Mouse (Mus musculus) heart, adult 8-10 months (tissue): ENCODE results near the gene Ube2i. TPM values are rescaled to one million over a fixed set of nuclear protein-coding genes. Genes with fewer than 3 reads are reported as not detected.
"Not testable (repeated sequence)": the region's sequence is repeated elsewhere in the genome, so short reads cannot be mapped to it uniquely, and the experiment has no call there.

Experiments used
- DNase-seq: peaks from one replicate; pipeline ENCODE4 v3.0.0; 2022; ENCODE audit warnings: low spot score
- total RNA-seq, 4 experiments: library from RNA; stranded (reverse); gene quantifications; 2 replicates each; pipeline ENCODE4 v1.2.4; 2022

Gene Ube2i
- total RNA-seq, 4 experiments from 2014 or later: 86.5 to 98.1 (median 89.4) TPM

DNA sequence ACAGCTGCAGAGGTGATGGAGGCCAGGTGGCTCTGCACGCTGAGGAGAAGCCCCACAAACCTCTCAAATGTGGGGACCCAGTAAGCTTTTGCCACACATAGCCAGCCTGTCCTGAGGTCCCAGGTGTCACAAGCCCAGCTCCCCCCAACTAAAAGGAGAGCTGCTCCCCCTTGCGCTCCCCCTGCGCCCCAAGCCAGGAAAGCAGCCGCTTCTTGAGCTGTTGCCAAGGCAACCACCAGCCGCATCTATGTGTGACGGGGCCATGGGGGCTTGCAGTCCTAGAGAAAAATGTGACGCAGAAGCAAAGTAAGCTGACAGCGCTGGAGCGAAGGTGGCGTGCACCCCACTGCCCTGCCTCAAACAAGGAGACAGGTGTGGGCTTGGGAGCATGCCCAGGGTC lies 20.7 kb downstream of the Ube2i start:
- no peak for DNase-seq

- DNase-seq: no peak
Measured at GRCm38 (mm10) chr17:25252643-25253042, 21.8 kb downstream of the Ube2i start.

DNA sequence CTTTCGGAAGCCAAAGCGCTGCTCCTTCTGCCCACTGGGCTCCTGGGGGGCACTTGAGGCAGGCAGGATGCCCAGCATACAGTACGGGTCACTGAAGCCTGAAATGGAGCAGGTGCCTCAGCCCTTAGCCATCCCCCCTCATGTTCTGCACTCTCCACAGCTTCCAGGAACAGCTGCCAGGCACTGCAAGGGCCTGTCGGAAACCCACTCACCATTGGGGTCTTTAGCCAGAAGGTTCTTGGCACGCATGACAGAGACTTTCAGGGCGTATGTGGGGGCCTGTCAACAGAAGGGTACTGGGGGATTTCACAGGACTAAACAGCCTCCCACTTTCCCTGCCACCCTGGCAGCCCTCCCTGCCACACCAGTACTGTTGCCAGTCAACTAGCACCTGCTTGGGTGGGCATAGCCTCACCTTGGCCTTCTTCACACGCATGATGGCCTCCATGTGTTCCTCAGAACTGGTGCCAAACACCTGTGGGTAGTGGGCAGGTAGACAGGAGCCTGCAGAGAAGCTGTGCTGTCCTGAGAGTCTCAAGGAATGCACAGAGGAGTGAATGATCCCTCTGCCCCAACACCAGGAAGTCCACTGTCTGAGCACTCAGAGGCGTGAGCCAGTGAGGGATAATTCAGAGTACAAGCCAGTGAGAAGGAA lies 24.1 kb downstream of the Ube2i start:
- DNase-seq: no peak

DNA sequence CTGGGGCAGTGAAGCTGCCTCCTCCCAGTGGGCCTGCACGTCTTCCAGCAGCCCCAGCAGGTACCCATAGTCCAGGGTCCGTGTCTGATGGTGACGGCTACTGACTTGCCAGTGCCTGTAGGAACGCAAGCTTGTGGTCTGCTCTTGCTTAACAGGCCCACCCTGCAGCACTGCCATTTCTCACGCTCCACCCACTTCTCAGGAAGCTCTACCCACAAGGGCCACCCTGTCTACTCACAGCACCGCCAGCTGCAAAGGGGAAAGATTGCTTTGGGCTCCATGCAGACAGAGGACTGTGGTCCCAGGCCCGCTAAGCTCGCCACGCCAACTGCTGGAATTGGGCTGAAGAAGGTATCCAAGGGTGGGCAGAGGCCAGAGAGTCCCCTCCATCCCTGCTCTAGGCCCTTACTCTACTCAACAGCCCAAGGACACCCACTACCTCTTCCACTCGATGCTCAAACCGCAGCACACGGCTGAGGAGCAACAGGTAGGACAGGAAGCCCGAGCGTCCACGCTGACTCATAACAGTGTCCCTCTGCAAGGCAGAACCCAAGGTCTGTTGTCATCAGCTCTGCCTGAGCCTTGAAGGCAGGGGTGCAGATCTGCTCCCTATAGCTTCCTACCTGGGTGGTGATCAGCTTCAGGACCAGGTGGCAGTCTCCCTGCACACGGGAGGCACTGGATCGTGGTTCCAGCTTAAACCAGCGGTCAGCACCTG lies 26.2 kb downstream of the Ube2i start:
- no peak for DNase-seq

DNA sequence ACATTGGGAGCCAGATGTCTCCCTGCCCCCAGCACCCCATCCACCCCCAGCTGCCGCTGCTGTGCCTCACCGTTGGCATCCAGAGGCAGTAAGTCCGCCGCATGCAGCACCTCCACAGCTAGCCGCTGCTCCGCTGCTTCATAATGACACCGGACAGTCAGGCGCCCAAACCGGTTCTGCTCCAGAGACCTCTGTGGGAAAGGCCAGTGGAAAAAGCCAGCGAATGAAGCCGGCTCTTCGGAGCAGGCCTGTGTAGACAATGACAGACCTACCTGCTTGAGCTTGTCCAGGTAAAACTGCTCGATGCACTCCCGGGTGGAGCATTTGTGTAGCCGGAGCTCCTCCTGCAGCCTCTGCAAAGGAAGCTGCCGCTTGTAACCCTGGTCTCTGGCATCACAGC lies 30.2 kb downstream of the Ube2i start:
- DNase-seq: no peak

- DNase-seq: no peak
Measured at GRCm38 (mm10) chr17:25243131-25243780, 31.2 kb downstream of the Ube2i start.

DNA sequence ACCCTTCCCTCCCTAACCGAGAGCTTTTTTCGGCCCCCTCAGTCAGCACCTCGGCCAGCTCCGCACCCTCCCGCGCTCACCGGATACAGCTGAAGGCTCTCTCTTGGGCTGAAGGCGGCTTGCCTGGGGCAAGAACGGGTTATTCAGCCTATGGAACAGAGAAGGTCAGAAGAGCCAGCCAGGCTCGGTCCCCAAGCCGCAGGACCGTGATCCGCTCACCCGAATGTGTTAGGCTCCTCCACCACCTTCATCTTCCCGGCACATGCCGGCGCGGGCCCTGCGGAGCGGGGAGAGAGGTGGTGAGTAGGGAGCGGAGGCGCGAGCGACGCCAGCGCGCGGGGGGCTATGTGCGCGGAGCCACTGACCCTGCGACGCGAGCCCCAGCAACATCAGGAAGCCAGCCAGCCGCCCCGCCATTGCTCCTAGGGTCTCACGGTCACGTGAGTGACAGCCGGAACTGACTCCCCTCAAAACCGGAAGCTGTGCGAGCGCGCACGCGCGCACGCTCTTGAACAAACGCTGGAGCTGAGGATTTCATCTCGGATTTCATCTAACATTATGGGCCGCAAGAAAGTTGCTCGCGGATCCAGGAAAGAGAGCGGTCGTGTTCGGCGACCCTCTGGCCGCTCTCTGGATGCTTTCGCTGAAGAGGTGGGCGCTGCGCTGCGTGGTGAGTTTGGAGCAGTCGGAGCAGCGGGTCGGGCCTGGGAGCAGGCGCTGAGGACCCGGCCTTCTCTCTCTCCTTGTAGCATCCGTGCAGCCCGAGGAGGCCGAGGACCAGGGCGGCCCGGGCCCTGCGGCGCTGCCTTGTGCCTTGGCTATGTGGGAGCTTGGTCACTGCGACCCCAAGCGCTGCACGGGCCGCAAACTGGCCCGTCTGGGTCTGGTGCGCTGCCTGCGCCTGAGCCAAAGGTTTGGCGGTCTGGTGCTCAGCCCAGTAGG lies 34.5 kb downstream of the Ube2i start, which contains the start of the genes Gnptg and Tsr3:
Gene Gnptg, minus strand, starts transcription at position 430 of the 942 bp plus-strand sequence.
Gene Tsr3, plus strand, starts transcription at position 476 of the 942 bp plus-strand sequence.
- DNase-seq: peak; percentile 83

DNA sequence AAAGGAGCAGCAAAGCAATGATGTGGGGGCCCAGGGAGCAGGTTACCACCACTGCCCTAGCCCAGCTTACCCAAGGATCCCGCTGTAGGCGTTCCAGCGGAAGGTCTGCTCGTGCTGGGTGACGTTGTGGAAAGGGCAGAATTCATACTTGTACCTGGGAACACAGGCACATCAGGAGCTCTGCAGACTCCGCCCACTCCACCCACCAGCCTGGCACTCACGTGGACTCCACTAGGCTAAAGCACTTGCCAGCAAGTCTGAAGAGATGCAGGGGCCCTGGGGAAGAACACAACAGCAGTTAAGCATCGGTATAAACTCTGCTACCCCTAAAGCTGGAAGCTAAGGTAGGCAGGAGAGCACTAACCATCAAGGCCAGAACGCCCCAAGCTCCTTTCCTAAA lies 38.8 kb downstream of the Ube2i start:
- no peak for DNase-seq

DNA sequence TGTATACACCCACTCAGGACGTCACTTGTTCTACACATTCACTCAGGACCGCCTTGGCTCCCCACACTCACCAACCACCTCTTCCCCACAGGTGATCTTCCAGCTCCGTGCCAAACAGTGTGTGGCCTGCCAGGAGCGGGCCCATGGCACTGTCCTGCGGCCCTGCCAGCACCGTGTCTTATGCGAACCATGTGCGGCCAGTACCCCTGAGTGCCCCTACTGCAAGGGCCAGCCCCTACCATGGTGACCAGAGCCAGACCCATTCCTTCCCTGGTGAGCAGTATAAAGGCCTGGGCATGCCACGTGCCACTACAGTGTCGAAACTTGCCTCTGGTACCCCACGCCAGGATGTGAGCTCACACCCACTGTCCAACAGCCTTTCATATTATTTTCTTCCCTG lies 42.8 kb downstream of the Ube2i start:
- not testable (repeated sequence) for DNase-seq

- DNase-seq: no peak
Measured at GRCm38 (mm10) chr17:25230700-25231099, 43.7 kb downstream of the Ube2i start.

GRCm38 (mm10) chr17:25230014-25230655 lies 44.3 kb downstream of the Ube2i start:
- DNase-seq: not testable (repeated sequence)

DNA sequence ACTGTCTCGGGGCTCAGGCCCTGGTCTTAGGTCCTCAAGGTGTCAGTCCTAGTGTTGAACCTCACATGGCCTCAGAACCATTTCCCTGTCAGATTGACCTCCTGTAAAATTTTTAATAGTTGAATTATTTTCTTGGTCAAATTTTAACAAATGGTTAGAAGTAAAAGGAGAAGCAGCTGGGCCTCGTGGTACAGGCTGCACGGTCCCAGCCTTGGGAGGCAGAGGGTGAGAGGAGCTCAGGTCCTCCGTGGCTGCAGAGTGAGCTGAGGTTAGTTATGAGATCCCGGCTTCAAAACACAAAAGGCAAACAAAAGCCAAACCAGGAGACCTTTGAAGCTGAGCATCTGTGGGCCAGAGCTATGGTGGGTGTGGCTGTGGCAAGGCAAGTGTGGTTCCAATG lies 46.4 kb downstream of the Ube2i start:
- no peak for DNase-seq

- DNase-seq: no peak
Measured at GRCm38 (mm10) chr17:25225659-25226058, 48.8 kb downstream of the Ube2i start.

DNA sequence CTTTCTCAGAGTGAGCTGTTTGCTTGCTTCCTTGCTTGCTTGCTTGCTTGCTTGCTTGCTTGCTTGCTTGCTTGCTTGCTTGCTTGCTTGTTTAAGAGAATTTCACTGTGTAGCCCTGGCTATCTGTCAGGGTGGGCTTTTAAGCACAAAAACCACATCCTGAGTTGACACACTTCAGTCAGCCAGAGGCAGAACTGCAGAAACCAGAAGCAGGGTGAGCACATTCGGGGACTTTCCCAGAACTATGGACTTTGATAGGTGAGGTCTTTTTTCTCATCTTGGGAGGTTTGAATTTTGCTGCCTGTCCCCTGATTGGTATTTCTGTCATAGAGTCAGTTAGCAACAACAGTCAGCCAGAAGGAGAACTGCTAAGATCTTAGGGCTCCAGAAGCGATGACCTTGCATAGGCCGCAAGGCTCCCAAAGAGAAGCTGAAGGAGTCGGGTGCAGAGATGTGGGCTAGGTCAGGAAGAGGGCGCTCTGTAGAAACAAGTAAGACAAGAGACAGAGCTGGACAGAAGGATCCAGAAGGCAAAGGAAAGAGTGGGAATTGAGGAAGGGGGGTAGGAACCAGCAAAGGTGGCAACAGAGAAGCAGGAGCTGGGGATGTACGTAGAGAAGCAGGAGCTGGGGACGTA lies 49.7 kb downstream of the Ube2i start:
- no peak for DNase-seq

DNA sequence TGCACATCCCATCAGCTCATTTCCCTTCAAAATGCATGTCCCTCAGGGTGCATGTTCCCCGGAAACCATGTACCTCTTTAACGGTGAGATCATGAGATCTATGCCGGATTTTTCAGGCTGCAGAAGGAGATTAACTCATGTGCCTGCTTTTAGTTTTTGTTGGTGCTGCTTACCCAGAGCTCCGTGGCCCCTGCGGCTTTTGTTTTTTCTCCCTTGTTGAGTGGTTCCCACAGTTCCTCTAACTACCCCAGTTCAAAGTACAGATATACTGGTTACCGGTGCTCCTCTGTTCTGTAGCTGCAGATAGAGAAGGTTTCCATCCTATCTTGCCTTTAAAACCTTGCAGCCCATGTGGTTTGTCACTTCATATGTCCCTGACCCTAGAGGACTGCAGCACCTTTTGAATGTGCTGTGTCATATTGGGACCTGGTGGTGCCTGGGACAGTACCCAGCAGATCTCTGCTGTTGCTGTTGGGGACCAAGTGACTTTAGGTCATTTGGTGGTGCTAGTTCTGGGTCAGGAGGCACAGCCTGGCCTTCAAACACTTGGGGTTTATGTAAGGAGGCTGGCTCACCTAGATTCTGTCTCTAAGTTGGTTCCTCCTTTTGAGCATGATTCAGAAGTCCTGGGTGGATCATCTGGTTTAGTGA lies 51.3 kb downstream of the Ube2i start:
- no peak for DNase-seq

GRCm38 (mm10) chr17:25222504-25222940 lies 51.9 kb downstream of the Ube2i start:
- not testable (repeated sequence) for DNase-seq

DNA sequence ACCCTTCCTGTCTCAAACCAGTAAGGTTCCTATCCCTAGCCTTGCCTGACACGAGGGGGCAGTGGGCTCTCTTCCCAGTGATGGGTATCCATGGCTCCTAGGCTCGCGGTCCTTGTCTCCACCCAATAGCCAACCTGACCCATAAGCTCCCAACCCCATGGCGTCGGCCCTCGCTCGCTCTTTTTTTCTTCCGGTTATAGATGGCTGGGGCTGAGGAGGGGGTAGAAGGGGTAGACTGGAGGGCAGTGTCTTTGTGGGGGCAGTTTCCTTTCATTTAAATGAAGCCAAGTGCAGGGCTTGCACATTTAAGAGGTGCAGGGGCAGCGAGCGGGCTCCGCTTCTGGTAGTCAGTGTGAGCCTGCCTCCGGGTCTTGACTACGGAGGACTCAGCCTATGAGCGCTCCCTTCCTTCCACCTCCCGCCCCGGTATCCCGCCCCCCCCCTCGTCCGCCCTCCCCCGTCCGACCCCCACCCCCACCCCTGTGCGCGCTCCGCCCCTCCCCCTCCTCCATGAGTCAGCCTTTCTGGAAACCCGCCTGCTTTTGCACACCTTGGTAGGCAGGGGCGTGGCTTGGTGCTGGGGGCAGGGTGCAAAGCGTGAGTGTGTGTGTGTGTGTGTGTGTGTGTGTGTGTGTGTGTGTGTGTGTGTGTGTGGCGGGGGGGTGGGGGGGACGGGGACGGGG lies 52.5 kb downstream of the Ube2i start:
- DNase-seq: no peak

GRCm38 (mm10) chr17:25220746-25221145 lies 53.7 kb downstream of the Ube2i start:
- DNase-seq: no peak
